Mouse (Mus musculus) c-Kit-positive CD71-negative TER-119-negative erythroid progenitor cells, embryonic 14.5 days (primary cell): ENCODE measurements at regions not wholly inside any gene's neighbourhood (a gene's known extent, or its start where the extent isn't known, plus 50 kb on each side); places are given as distances from the start of the nearest gene placed in this dataset.
A peak's percentile ranks its signal among the peaks of the same experiment; 100 is the strongest.

Experiments
- DNase-seq: peaks from one replicate; pipeline ENCODE4 v3.0.0-alpha.2; 2013; ENCODE audit warnings: low read depth

GRCm38 (mm10) chr10:110650851-110651250, 94.4 kb upstream of the E2f7 start:
- DNase-seq = no peak

- no peak for DNase-seq
Observed at GRCm38 (mm10) chr10:110654070-110654469, 91.2 kb upstream of the E2f7 start.

DNA sequence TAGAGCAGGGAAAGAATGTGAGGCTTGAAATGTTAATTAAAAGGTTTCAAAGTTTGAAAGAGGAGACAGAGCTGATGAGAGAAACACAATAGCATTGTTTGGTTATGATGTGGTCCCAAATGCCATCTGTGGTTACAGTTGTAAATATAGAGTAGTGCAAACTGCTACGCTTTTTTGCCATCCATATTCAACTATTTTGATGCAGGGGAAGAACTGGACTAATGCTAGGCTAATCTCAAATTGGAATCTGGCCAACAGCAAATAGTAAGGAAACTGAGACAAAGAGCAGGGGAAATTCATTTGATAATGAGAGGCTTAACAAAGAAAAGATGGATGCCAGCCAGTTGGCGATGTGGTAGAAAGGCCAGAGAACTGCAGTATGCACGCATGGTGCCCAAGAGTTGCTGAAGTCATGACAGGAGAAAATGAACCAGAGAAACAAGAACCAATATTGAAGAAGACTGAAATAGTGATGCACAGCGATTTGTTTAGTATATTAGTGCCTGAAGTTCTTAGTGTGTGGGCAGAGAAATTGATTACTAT, 87.0 kb upstream of the E2f7 start:
- no peak for DNase-seq

DNA sequence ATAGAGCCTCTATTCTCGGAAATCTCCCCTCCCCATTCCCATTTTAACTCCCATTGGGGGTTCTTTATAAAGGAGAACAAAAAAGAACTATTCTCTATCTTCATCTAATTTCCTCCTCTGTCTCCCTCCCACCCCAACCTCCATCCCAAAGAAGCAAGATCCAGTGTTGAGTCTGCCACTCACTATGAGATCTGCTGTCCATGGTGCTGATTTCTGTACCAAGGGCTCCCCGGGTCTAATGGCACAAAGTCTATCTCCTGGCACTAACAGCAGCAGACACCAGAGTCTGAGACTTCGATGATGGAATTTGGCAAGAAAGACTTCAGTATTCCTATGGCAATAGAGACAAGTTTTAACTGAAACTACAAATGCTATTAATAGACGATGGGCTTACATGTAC, 68.7 kb upstream of the E2f7 start:
- peak; percentile 22 for DNase-seq
